Mouse (Mus musculus) kidney, adult 2 months (tissue): ENCODE data around the gene Igf2bp1.

Experiments used
- CTCF ChIP-seq: fragments of 200-500 bp; conservative IDR thresholded peaks from 2 replicates; pipeline ENCODE4 v1.5.1; 2011; ENCODE audit warnings: low read depth, mild to moderate bottlenecking, control low read depth, low read length, moderate library complexity, mixed read lengths; ENCODE audit not compliant: insufficient read depth, insufficient read length
- POLR2A ChIP-seq: fragments of 200-500 bp; IDR thresholded peaks from one replicate; pipeline ENCODE4 v1.6.1; 2011; ENCODE audit warnings: low read depth, low read length, control low read depth

DNA sequence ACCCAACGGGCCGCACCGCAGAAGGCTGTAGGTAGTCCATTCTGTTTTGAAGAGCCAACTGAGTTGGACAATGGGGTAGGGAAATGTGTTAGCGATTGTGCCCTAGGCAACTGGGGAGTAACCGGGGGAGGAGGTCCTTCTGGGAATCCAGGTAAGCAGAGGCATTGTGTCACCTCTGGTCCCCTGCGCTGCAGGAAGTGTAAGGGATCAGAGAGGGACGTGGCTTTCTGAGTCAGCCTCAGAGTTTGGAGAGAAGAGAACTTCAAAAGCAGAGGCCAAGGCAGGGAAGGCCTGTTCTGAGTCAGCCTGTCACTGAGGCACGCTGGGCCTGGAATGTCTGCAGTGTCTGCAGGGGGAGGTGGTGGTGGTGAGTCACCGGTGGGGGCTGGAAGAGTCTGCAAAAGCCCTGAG, 12.2 kb upstream of the Igf2bp1 start:
- TF ChIP-seq CTCF (no peak), POLR2A (no peak)
